Mouse (Mus musculus) kidney, postnatal 0 days (tissue): Measurements from ENCODE around the gene Pan2. TPM values are rescaled to one million over a fixed set of nuclear protein-coding genes. Genes with fewer than 3 reads are reported as not detected.

Experiments used
- ATAC-seq: fragments of 200-750 bp; cut with Nextera tagmentation; replicated peaks from 2 replicates; pipeline ENCODE4 v1.8.0; 2017; ENCODE audit warnings: low read depth, moderate number of reproducible peaks, moderate TSS enrichment, moderate library complexity; ENCODE audit not compliant: low FRiP score
- DNase-seq: peaks from one replicate; pipeline ENCODE4 v3.0.0-alpha.2; 2016; ENCODE audit warnings: low spot score
- H3K27ac ChIP-seq: fragments of 300-500 bp; sonication (generic); 2 replicates; pipeline ENCODE4 v1.5.1; 2014; ENCODE audit warnings: mild to moderate bottlenecking
- H3K27me3 ChIP-seq: fragments of 300-500 bp; sonication (generic); 2 replicates; pipeline ENCODE4 v1.6.1; 2014; ENCODE audit warnings: low read length, mixed read lengths; ENCODE audit not compliant: insufficient read depth
- H3K36me3 ChIP-seq: fragments of 300-500 bp; sonication (generic); 2 replicates; pipeline ENCODE4 v1.6.1; 2014; ENCODE audit warnings: low read length, mixed read lengths; ENCODE audit not compliant: insufficient read depth
- H3K4me1 ChIP-seq: fragments of 300-500 bp; sonication (generic); replicated peaks from 2 replicates; pipeline ENCODE4 v1.6.1; 2014; ENCODE audit warnings: antibody characterized with exemption, low read length, mixed read lengths; ENCODE audit not compliant: insufficient read depth
- H3K4me2 ChIP-seq: fragments of 300-500 bp; sonication (generic); 2 replicates; pipeline ENCODE4 v1.6.1; 2014; ENCODE audit warnings: mild to moderate bottlenecking, low read length, moderate library complexity, mixed read lengths
- H3K4me3 ChIP-seq: fragments of 300-500 bp; sonication (generic); replicated peaks from 2 replicates; pipeline ENCODE4 v1.5.1; 2014; ENCODE audit warnings: low read depth, low read length
- H3K9ac ChIP-seq: fragments of 300-500 bp; sonication (generic); 2 replicates; pipeline ENCODE4 v1.6.1; 2014; ENCODE audit warnings: low read depth, low read length
- H3K9me3 ChIP-seq: fragments of 300-500 bp; sonication (generic); replicated peaks from 2 replicates; pipeline ENCODE4 v1.6.1; 2016; ENCODE audit warnings: low read length, inconsistent platforms, mixed read lengths
- CTCF ChIP-seq: IDR thresholded peaks from 2 replicates; pipeline ENCODE4 v1.5.1; 2016; ENCODE audit warnings: antibody characterized with exemption, low read depth, mild to moderate bottlenecking, moderate library complexity
- WGBS: fragments of 180-500 bp; shearing (Covaris S2); extraction: QIAGEN DNeasy Blood & Tissue Kit; methylation state at CpG from one replicate; pipeline ENCODE4 v1.1.7; 2014; 5-methylcytosine and 5-hydroxymethylcytosine counted together
- polyA plus RNA-seq: library from polyadenylated mRNA; unstranded; fragments of >200 nt; fragmentation: Nextera tagmentation; extraction: Ambion mirVana; gene quantifications from 2 replicates; pipeline ENCODE4 v1.2.1, GENCODE M21; 2015

Gene Pan2
- polyA plus RNA-seq, 1 experiment from 2014 or later, result 26.5 TPM

DNA sequence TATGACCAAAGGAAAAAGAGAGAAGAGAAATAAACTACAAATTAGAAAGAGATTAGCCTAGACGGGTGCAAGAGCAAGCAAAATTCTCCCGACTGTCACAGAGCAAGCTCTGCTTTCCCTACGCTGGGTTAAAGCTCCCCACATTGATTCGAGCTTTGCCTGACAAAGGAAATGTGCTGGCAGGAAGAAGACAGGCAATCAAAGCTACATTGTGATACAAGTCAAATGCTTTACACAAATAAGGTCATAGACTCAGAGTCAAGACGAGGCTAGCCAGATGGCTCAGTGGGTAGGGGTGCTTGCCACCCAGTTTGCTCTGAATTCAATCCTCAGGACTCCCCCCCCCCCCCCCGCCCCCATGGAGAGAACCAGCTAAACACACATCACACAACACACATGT, 66.9 kb downstream of the Pan2 start:
- H3K27me3 ChIP-seq, result no peaks in the 10 kb centered on the region
- no peaks in the 10 kb centered on the region for H3K9me3 ChIP-seq
- H3K36me3 ChIP-seq, result 0 out of 2 replicates have a peak, but pooled peaks cover 3% of the 10 kb centered on the region
- TF ChIP-seq CTCF, result no peak
- ATAC-seq, result no peak
- no peak overlapping the region for H3K27ac ChIP-seq
- H3K4me2 ChIP-seq, result no peak overlapping the region
- H3K4me3 ChIP-seq, result no peak overlapping the region
- 0 out of 2 replicates have a peak, but pooled peaks cover 7% of the 10 kb centered on the region for H3K4me1 ChIP-seq
- DNase-seq, result no peak
- WGBS, result 65% methylated on average over 6 of the region's 6 CpGs
- H3K9ac ChIP-seq, result no peak overlapping the region

DNA sequence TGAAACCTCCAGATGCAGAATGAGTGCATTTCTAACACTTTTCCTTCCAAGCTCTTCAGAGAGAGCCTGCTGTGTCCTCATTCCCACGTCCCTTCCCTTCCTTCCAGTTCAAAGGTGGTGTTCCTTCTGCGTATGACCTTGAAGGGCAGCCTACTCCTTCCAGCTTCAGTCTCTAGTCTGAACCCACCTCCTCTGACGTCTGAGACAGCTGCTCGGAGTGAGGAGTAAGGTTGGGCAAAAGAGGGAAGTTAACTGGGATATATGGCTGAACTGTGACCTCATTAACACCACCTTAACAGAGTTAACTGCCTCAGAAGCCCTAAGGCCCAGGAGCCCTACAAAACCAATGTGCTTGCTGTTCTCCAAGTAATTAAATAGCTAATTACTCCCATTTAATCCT, 67.5 kb downstream of the Pan2 start:
- no peak overlapping the region for H3K27ac ChIP-seq
- ATAC-seq, result no peak
- H3K9ac ChIP-seq, result no peak overlapping the region
- 40% methylated on average over 4 of the region's 4 CpGs for WGBS
- peak; percentile 7 for DNase-seq
- H3K4me3 ChIP-seq, result no peak overlapping the region
- no peaks in the 10 kb centered on the region for H3K9me3 ChIP-seq
- no peaks in the 10 kb centered on the region for H3K27me3 ChIP-seq
- no peaks in the 10 kb centered on the region for H3K36me3 ChIP-seq
- no peak for TF ChIP-seq CTCF
- 0 out of 2 replicates have a peak, but pooled peaks cover 7% of the 10 kb centered on the region for H3K4me1 ChIP-seq
- H3K4me2 ChIP-seq, result no peak overlapping the region

Other genes starting within 250 kb of the Pan2 start
- gene Ptges3, start 244.4 kb upstream of the Pan2 start, polyA plus RNA-seq, result 467 and 468 TPM in 2 replicates
- gene Atp5b, start 220.1 kb upstream of the Pan2 start, polyA plus RNA-seq, result 3,631 and 3,848 TPM in 2 replicates
- gene Baz2a, start 211.8 kb upstream of the Pan2 start, polyA plus RNA-seq, result 9.8 and 11.3 TPM in 2 replicates
- 27.0 and 30.0 TPM in 2 replicates for gene Rbms2, start 123.0 kb upstream of the Pan2 start, polyA plus RNA-seq
- 0.68 and 0.79 TPM in 2 replicates for gene Gls2, start 108.9 kb upstream of the Pan2 start, polyA plus RNA-seq
- gene Spryd4, start 91.5 kb upstream of the Pan2 start, polyA plus RNA-seq, result 31.5 and 35.1 TPM in 2 replicates
- gene Mip, start 77.5 kb upstream of the Pan2 start, polyA plus RNA-seq, result not detected in 2 replicates
- gene Timeless, start 71.3 kb upstream of the Pan2 start, polyA plus RNA-seq, result 26.4 and 33.3 TPM in 2 replicates
- gene Apon, start 49.2 kb upstream of the Pan2 start, polyA plus RNA-seq, result 0.11 and 0.34 TPM in 2 replicates
- 0.21 and 0.42 TPM in 2 replicates for gene Apof, start 34.7 kb upstream of the Pan2 start, polyA plus RNA-seq
- 9.0 and 10.9 TPM in 2 replicates for gene Stat2, start 32.8 kb upstream of the Pan2 start, polyA plus RNA-seq
- 0.13 and 0.16 TPM in 2 replicates for gene Il23a, start 4.6 kb upstream of the Pan2 start, polyA plus RNA-seq
- gene Cnpy2, start 19.1 kb downstream of the Pan2 start, polyA plus RNA-seq, result 350 and 363 TPM in 2 replicates
- gene Cs, start 34.4 kb downstream of the Pan2 start, polyA plus RNA-seq, result 167 and 195 TPM in 2 replicates
- 18.3 and 19.7 TPM in 2 replicates for gene Coq10a, start 65.7 kb downstream of the Pan2 start, polyA plus RNA-seq
- gene Ankrd52, start 73.8 kb downstream of the Pan2 start, polyA plus RNA-seq, result 6.2 TPM in 2 replicates
- gene Slc39a5, start 97.9 kb downstream of the Pan2 start, polyA plus RNA-seq, result 56.0 and 64.8 TPM in 2 replicates
- 82.4 and 85.5 TPM in 2 replicates for gene Nabp2, start 108.2 kb downstream of the Pan2 start, polyA plus RNA-seq
- 34.9 and 39.3 TPM in 2 replicates for gene Rnf41, start 108.3 kb downstream of the Pan2 start, polyA plus RNA-seq
- gene Smarcc2, start 155.9 kb downstream of the Pan2 start, polyA plus RNA-seq, result 40.5 and 44.9 TPM in 2 replicates
- 1,410 and 1,495 TPM in 2 replicates for gene Myl6, start 190.8 kb downstream of the Pan2 start, polyA plus RNA-seq
- gene Myl6b, start 195.3 kb downstream of the Pan2 start, polyA plus RNA-seq, result 3.2 and 3.7 TPM in 2 replicates
- gene Esyt1, start 222.5 kb downstream of the Pan2 start, polyA plus RNA-seq, result 15.9 TPM in 2 replicates
- 13.7 and 16.9 TPM in 2 replicates for gene Zc3h10, start 244.4 kb downstream of the Pan2 start, polyA plus RNA-seq
- 3,897 and 4,536 TPM in 2 replicates for gene Rpl41, start 246.0 kb downstream of the Pan2 start, polyA plus RNA-seq